8 mouse cellular contexts compared by ENCODE assay signal in the genomic region with DNA sequence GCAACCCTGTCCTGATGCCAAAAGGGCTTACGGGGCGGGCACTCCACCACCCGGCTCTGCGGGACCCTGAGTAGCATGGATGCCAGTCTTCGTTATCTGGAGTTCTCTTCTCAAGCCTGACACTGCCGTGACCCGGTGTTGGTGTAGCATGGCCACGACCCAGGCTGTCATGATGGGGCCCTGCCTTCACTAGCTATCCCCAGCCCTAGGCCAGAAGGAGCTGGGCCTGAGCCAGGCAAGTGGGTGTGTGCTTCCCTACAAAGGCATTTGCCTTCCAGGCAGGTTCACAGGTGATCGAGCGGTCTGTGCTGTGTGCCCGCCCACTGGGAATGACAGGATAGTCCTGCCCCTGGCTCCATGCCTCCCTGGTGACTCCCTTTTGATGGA. TPM values are rescaled to one million over a fixed set of nuclear protein-coding genes. Genes with fewer than 3 reads are reported as not detected.
A peak's percentile ranks its signal among the peaks of the same experiment; 100 is the strongest.
DNase-seq lines count a peak whose midpoint lies in the region; ATAC-seq lines count a peak whose summit lies in the region.

No protein-coding gene starts in this region.

- H3K4me3 ChIP-seq in erythroblast, embryonic 14.5 days (replicated peaks) = peak overlapping the region; percentile 54
- H3K4me3 ChIP-seq in forebrain, embryonic 11.5 days (ENCODE audit: low read depth, low read length) = peak overlapping the region; percentile 90
- H3K4me3 ChIP-seq in hindbrain, embryonic 11.5 days (ENCODE audit: low read depth, low read length) = peak overlapping the region; percentile 81
- H3K4me3 ChIP-seq in limb, embryonic 10.5 days = peak overlapping the region; percentile 86

- peak; percentile 42 for DNase-seq in adrenal gland, postnatal 25 days
- DNase-seq in forebrain, embryonic 11.5 days (ENCODE audit: low spot score) = no peak
- DNase-seq in hindbrain, embryonic 11.5 days (ENCODE audit: low spot score) = no peak
- DNase-seq in limb, embryonic 10.5 days (ENCODE audit: low spot score) = no peak
- DNase-seq in mesoderm, embryonic 11.5 days (ENCODE audit: low read depth, low spot score) = peak; percentile 43

- peaks cover 10% of the 10 kb centered on the region for H3K4me1 ChIP-seq in erythroblast, embryonic 14.5 days (ENCODE audit: control insufficient read depth)
- peaks cover 14% of the 10 kb centered on the region; the same call in 1 of the 2 replicates for H3K4me1 ChIP-seq in forebrain, embryonic 11.5 days (replicated peaks; ENCODE audit: control insufficient read depth, insufficient read depth, low read length)
- H3K4me1 ChIP-seq in hindbrain, embryonic 11.5 days (replicated peaks; ENCODE audit: control insufficient read depth, insufficient read depth, low read length) = peaks cover 12% of the 10 kb centered on the region; the same call in 1 of the 2 replicates
- H3K4me1 ChIP-seq in limb, embryonic 10.5 days = peaks cover 57% of the 10 kb centered on the region

- H3K36me3 ChIP-seq in erythroblast, embryonic 14.5 days (ENCODE audit: control insufficient read depth) = no peaks in the 10 kb centered on the region
- no peaks in the 10 kb centered on the region for H3K36me3 ChIP-seq in forebrain, embryonic 11.5 days (ENCODE audit: control insufficient read depth, insufficient read depth, low read length)
- H3K36me3 ChIP-seq in hindbrain, embryonic 11.5 days (ENCODE audit: control insufficient read depth, insufficient read depth, low read length) = no peaks in the 10 kb centered on the region
- H3K36me3 ChIP-seq in limb, embryonic 10.5 days = peaks cover 39% of the 10 kb centered on the region

- peak overlapping the region; percentile 83 for H3K27ac ChIP-seq in forebrain, embryonic 11.5 days (ENCODE audit: low read depth, low read length)
- peak overlapping the region; percentile 92 for H3K27ac ChIP-seq in hindbrain, embryonic 11.5 days (ENCODE audit: low read depth, low read length)
- peak overlapping the region; percentile 95 for H3K27ac ChIP-seq in limb, embryonic 10.5 days

- no peak for ATAC-seq in erythroblast, adult 5-6 weeks (replicated peaks; ENCODE audit: low FRiP score, poor library complexity, severe bottlenecking)
- no peak; the same call in 1 of the 2 replicates for ATAC-seq in forebrain, embryonic 11.5 days (replicated peaks; ENCODE audit: low FRiP score)
- peak; percentile 57 for ATAC-seq in hindbrain, embryonic 11.5 days (ENCODE audit: low FRiP score)
- ATAC-seq in monocyte, adult 5-6 weeks (replicated peaks; ENCODE audit: insufficient number of reproducible peaks, low FRiP score, low TSS enrichment, poor library complexity, severe bottlenecking) = no peak

- H3K9me3 ChIP-seq in erythroblast, embryonic 14.5 days (ENCODE audit: control insufficient read depth, low read length) = no peaks in the 10 kb centered on the region
- H3K9me3 ChIP-seq in forebrain, embryonic 11.5 days (ENCODE audit: control insufficient read depth, low read length) = no peaks in the 10 kb centered on the region
- no peaks in the 10 kb centered on the region for H3K9me3 ChIP-seq in hindbrain, embryonic 11.5 days (ENCODE audit: control insufficient read depth, low read length)
- H3K9me3 ChIP-seq in limb, embryonic 10.5 days (replicated peaks) = no peaks in the 10 kb centered on the region

- H3K27me3 ChIP-seq in erythroblast, embryonic 14.5 days (ENCODE audit: control insufficient read depth) = peaks cover 25% of the 10 kb centered on the region
- no peaks in the 10 kb centered on the region for H3K27me3 ChIP-seq in forebrain, embryonic 11.5 days (ENCODE audit: control insufficient read depth, insufficient read depth, low read length)
- H3K27me3 ChIP-seq in hindbrain, embryonic 11.5 days (ENCODE audit: control insufficient read depth, insufficient read depth, low read length) = no peaks in the 10 kb centered on the region
- H3K27me3 ChIP-seq in limb, embryonic 10.5 days (ENCODE audit: low read depth, poor library complexity, severe bottlenecking) = no peaks in the 10 kb centered on the region

- H3K4me2 ChIP-seq in forebrain, embryonic 11.5 days (ENCODE audit: low read depth, low read length, severe bottlenecking) = peak overlapping the region; percentile 92
- H3K4me2 ChIP-seq in hindbrain, embryonic 11.5 days (replicated peaks; ENCODE audit: low read depth, low read length) = peak overlapping the region; percentile 83

- 0% methylated on average over 11 of the region's 11 CpGs for WGBS in forebrain, embryonic 11.5 days
- WGBS in hindbrain, embryonic 11.5 days = 1% methylated on average over 11 of the region's 11 CpGs
- WGBS in limb, embryonic 10.5 days = under 1% methylated on average over 11 of the region's 11 CpGs

- peak overlapping the region; percentile 95 for H3K9ac ChIP-seq in forebrain, embryonic 11.5 days (ENCODE audit: low read length)
- H3K9ac ChIP-seq in hindbrain, embryonic 11.5 days (ENCODE audit: low read depth, low read length) = peak overlapping the region; percentile 76

RNA-seq across cellular contexts. Expression of a gene that starts 0.6 kb away (rescaled TPM):
- 0.03 and 0.12 TPM in 2 replicates for polyA plus RNA-seq in erythroblast, embryonic 14.5 days (2012)
- total RNA-seq in erythroblast, adult 5-6 weeks (2015; ENCODE audit: low replicate concordance) = 0.77 and 1.5 TPM in 2 replicates
- total RNA-seq in erythroblast, adult 5-6 weeks (2017; ENCODE audit: low replicate concordance) = 1.7 and 2.0 TPM in 2 replicates
- 17.5 and 17.7 TPM in 2 replicates for total RNA-seq in adrenal gland, postnatal 25 days (2021)
- polyA plus RNA-seq in forebrain, embryonic 11.5 days (2014; fragmentation: Nextera tagmentation; extraction: Ambion mirVana) = 61.1 and 63.3 TPM in 2 replicates
- 46.9 and 48.5 TPM in 2 replicates for polyA plus RNA-seq in hindbrain, embryonic 11.5 days (2014; fragmentation: Nextera tagmentation; extraction: Ambion mirVana)
- polyA plus RNA-seq in limb, embryonic 10.5 days (2016; fragmentation: Nextera tagmentation; extraction: Ambion mirVana) = 83.6 and 91.4 TPM in 2 replicates
- total RNA-seq in monocyte, adult 5-6 weeks (2017) = 10.2 to 26.9 TPM (median 12.7 TPM) in 3 replicates

RNA-seq across cellular contexts. Expression of a gene that starts 21.6 kb away (rescaled TPM):
- polyA plus RNA-seq in erythroblast, embryonic 14.5 days (2012) = under 0.01 TPM in 2 replicates
- not detected in 2 replicates for total RNA-seq in erythroblast, adult 5-6 weeks (2015; ENCODE audit: low replicate concordance)
- total RNA-seq in erythroblast, adult 5-6 weeks (2017; ENCODE audit: low replicate concordance) = not detected in 2 replicates
- total RNA-seq in adrenal gland, postnatal 25 days (2021) = 0.62 and 1.5 TPM in 2 replicates
- 0.05 and 0.19 TPM in 2 replicates for polyA plus RNA-seq in forebrain, embryonic 11.5 days (2014; fragmentation: Nextera tagmentation; extraction: Ambion mirVana)
- polyA plus RNA-seq in hindbrain, embryonic 11.5 days (2014; fragmentation: Nextera tagmentation; extraction: Ambion mirVana) = 0.07 and 0.19 TPM in 2 replicates
- polyA plus RNA-seq in limb, embryonic 10.5 days (2016; fragmentation: Nextera tagmentation; extraction: Ambion mirVana) = 0.01 TPM in 1 of 2 replicates, not detected in the other
- total RNA-seq in monocyte, adult 5-6 weeks (2017) = not detected in 3 replicates

RNA-seq across cellular contexts. Expression of a gene that starts 36.0 kb away (rescaled TPM):
- 1.4 TPM in 2 replicates for polyA plus RNA-seq in erythroblast, embryonic 14.5 days (2012)
- 2.7 TPM in 1 of 2 replicates, not detected in the other for total RNA-seq in erythroblast, adult 5-6 weeks (2015; ENCODE audit: low replicate concordance)
- total RNA-seq in erythroblast, adult 5-6 weeks (2017; ENCODE audit: low replicate concordance) = 1.1 and 2.0 TPM in 2 replicates
- total RNA-seq in adrenal gland, postnatal 25 days (2021) = 20.5 and 21.1 TPM in 2 replicates
- polyA plus RNA-seq in forebrain, embryonic 11.5 days (2014; fragmentation: Nextera tagmentation; extraction: Ambion mirVana) = 38.2 and 40.2 TPM in 2 replicates
- polyA plus RNA-seq in hindbrain, embryonic 11.5 days (2014; fragmentation: Nextera tagmentation; extraction: Ambion mirVana) = 27.3 and 29.6 TPM in 2 replicates
- 33.9 and 36.8 TPM in 2 replicates for polyA plus RNA-seq in limb, embryonic 10.5 days (2016; fragmentation: Nextera tagmentation; extraction: Ambion mirVana)
- total RNA-seq in monocyte, adult 5-6 weeks (2017) = 3.4 to 8.6 TPM (median 3.7 TPM) in 3 replicates

RNA-seq across cellular contexts. Expression of a gene that starts 44.8 kb away (rescaled TPM):
- 0.20 and 0.22 TPM in 2 replicates for polyA plus RNA-seq in erythroblast, embryonic 14.5 days (2012)
- total RNA-seq in erythroblast, adult 5-6 weeks (2015; ENCODE audit: low replicate concordance) = 5.9 and 11.9 TPM in 2 replicates
- total RNA-seq in erythroblast, adult 5-6 weeks (2017; ENCODE audit: low replicate concordance) = 20.4 and 32.5 TPM in 2 replicates
- 0.97 TPM in 1 of 2 replicates, not detected in the other for total RNA-seq in adrenal gland, postnatal 25 days (2021)
- 0.96 and 1.8 TPM in 2 replicates for polyA plus RNA-seq in forebrain, embryonic 11.5 days (2014; fragmentation: Nextera tagmentation; extraction: Ambion mirVana)
- polyA plus RNA-seq in hindbrain, embryonic 11.5 days (2014; fragmentation: Nextera tagmentation; extraction: Ambion mirVana) = 0.21 and 0.36 TPM in 2 replicates
- polyA plus RNA-seq in limb, embryonic 10.5 days (2016; fragmentation: Nextera tagmentation; extraction: Ambion mirVana) = 0.49 and 0.54 TPM in 2 replicates
- total RNA-seq in monocyte, adult 5-6 weeks (2017) = 82.3 to 116 TPM (median 106 TPM) in 3 replicates

Comparison
In these comparisons a context has a peak if more than half of its experiments do, and no peak if none do; other contexts are left out.
1. DNase-seq: peak in adrenal gland, postnatal 25 days (single experiment) and mesoderm, embryonic 11.5 days (single experiment); none in forebrain, embryonic 11.5 days (single experiment), hindbrain, embryonic 11.5 days (single experiment) and limb, embryonic 10.5 days (single experiment).
2. RNA of a gene that starts 0.6 kb away (polyA plus RNA-seq): 83.6 to 91.4 TPM in limb, embryonic 10.5 days, 61.1 to 63.3 TPM in forebrain, embryonic 11.5 days and 46.9 to 48.5 TPM in hindbrain, embryonic 11.5 days; 0.03 to 0.12 TPM in erythroblast, embryonic 14.5 days; every median in the first group is over 10 times any median in the second.
3. RNA of a gene that starts 36.0 kb away (polyA plus RNA-seq): 38.2 to 40.2 TPM in forebrain, embryonic 11.5 days, 33.9 to 36.8 TPM in limb, embryonic 10.5 days and 27.3 to 29.6 TPM in hindbrain, embryonic 11.5 days; 1.4 TPM in erythroblast, embryonic 14.5 days; every median in the first group is over 10 times any median in the second.
4. Peak in every context shown above with its lines, with median percentiles within 50 percentile points of each other: H3K4me3 ChIP-seq and H3K27ac ChIP-seq.